Mouse (Mus musculus) mouse embryonic stem cell (cell line): ENCODE data around the gene Osgin1.

Experiments
- in situ Hi-C, 2 experiments: fragments of 300-500 bp; cut with MboI; formaldehyde crosslinking; loops; 1 replicate in 1 of 2; 3 replicates in 1 of 2; pipeline ENCODE4 v1.14.3; 2019 to 2020; ENCODE audit warnings: low sequenced_read_pairs in 2 of 2, low pct_unique_long_range_greater_than_20kb in 1 of 2, mixed read lengths in 1 of 2; ENCODE audit not compliant: unreplicated experiment in 1 of 2

Gene Osgin1

DNA sequence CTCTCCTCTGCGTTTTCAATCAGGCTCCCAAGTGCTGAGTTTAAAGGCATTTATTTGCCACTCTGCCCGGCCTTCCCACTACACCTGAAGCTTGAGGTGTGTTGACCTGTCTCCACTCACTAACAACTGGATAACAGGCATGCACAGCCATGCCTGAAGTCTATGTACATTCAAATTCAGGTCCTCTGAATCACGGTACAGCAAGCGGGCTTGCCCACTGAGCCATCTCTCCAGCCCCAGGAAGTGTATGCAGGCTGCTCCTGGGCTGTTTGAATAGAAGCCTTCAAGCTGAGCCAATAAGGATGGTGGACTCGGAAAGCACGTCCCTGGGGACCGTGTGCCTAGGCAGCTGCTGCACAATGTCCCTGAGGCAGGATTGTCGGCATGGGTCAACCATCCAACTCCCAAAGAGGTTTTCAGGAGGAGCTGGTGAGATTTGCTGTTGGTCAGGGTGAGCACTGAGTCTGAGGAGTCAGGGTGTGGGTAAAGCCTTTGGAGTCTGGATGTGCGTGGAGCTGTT lies 12.3 kb upstream of the Osgin1 start:
- in situ Hi-C loops, result no loop called here

DNA sequence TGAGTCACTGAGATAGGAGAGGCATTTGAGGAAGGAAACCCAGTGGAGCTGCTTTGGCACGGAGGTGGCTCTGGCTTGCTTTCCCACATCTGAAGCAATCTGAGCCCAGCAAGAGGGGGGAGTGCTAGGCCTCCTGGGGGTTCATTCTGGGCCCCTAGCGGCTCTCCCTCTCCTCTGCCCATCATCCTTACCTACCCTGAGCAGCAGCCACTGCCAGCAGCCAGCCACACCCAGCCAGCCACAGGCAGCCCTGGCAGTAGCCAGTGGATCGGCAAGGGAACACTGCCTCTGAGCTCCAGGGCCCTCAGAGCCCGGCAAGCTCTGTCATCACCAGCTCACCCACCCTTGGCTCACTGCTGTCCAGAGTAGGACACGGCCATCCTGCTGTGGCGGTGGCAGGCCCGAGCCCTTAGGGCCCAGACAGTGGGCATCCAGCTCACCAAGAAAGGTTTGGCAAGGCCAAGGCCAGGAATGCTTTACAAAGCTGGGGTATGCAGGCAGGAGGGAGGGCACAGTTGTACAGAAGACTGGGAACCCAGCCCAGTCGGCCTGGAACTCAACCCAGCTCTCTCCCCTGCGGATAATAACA lies 11.7 kb upstream of the Osgin1 start:
- in situ Hi-C loops, result no loop called here

DNA sequence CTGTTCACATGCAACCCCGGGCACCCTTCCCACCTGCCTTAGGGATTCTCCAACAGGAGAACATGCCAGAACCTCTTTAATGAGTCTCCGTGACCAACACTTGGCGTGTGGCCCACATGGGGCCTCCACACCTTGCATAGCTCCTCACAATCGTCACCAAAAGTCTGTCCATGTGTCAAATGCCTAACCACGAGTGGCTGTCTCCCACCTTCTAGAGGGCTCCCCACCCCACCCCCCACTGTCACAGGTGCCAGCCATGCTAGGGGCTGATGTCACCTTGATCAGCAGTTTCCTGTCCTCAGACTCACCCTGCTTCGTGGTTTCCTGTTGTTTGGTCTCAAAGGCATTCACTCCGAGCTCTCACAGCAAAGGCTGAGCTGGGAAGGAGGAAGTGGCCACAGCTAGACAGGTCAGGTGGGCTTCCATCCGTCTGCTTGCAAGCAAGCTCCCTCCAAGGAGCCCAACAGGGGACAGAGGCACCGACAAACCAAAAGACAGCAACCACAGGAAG lies 10.2 kb upstream of the Osgin1 start:
- in situ Hi-C loops, result no loop called here

GRCm38 (mm10) chr8:119424199-119424733 lies 9.7 kb upstream of the Osgin1 start:
- in situ Hi-C loops, result no loop called here

DNA sequence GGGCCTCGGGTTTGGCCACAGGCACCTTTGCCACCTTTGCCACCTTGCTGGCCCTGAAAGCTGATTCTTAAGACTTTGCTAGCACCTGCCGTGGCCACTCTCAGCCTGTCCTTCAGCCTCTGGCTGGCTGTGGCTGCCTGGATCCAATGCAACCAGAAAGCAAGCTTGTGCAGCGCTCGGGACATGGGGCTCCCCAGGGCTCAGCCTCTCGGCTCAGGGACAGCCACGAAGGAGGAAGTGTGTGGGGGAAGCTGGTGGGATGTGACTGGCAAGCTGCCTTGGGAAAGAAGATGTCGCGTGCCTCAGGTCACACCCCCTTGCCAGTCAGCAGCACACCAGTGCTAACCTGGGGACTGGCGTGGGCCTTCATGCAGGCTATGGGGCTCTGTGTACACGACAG lies 9.2 kb upstream of the Osgin1 start:
- in situ Hi-C loops, result no loop called here

DNA sequence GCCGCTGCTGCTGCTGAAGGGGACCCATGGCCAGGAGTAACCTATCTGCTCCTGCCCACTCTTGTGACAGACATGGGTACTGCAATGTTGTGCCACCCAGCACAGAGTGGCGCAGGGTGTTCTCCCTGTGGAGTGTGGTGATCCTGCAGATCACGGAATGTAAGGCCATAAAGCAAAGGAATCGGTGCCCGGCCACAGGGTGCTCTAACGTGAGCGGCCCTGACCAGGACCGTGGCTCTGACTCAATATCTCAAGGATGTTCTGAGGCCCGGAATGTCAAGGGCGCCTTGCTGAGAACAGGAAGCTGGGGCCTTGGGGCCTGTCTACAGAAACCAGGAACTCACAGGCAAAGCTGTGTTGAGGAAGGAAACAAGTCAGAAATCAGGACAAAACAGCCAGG lies 8.4 kb upstream of the Osgin1 start:
- in situ Hi-C loops, result no loop called here

- in situ Hi-C loops, result no loop called here
Measured at GRCm38 (mm10) chr8:119426069-119426735, 7.7 kb upstream of the Osgin1 start.

DNA sequence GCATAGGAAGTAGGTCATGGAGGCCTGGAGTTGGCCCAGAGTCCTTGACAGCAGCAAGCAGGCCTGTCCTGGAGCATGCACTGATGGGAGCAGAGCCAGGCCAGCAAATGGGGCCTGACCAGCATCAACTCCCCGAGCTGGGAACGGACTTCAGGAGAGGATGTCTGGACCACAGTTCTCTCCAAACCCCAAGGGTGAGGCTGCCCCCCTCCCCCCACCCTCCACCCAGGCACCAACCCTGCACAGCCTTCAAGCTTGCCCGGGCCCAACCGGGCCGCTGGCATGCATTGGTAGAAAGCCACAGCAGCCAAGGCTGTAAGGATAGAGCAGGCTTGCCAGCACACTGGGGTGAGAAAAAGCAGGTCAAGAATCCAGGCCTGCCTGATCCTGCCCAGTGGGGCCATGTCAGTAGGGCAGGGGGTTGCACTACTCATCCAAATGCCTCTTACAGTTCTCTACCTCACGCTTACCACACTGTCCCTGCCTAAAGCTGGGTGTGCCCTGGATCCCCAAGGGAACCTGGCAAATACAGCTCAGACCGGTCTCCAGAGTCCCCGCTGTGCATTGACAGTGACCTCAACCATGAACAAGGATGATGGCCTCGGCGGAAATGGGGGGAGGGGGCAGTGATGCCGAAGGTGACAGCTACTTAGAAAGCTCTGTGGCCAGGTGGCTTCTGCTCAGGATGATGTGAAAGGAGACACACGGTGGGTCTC lies 6.1 kb upstream of the Osgin1 start:
- in situ Hi-C loops, result no loop called here

DNA sequence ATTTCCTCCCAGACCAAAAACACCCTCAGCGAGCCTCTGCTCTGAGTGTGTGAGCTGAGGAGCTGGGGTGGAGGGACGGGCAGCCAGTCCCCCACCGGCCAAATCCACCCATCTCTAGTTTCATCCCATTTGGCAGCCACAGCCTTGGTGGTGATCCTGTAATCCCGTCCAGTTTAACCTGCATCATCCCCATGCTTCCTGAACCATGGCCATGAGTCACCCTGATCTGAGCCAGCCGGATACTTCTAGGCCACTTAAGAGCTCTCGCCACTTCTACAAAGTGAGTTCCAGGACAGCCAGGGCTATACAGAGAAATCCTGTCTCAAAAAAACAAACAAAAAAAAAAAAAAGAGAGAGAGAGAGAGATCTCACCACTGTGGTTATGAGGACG lies 5.6 kb upstream of the Osgin1 start:
- in situ Hi-C loops, result no loop called here

GRCm38 (mm10) chr8:119428766-119429327 lies 5.1 kb upstream of the Osgin1 start:
- in situ Hi-C loops, result no loop called here

DNA sequence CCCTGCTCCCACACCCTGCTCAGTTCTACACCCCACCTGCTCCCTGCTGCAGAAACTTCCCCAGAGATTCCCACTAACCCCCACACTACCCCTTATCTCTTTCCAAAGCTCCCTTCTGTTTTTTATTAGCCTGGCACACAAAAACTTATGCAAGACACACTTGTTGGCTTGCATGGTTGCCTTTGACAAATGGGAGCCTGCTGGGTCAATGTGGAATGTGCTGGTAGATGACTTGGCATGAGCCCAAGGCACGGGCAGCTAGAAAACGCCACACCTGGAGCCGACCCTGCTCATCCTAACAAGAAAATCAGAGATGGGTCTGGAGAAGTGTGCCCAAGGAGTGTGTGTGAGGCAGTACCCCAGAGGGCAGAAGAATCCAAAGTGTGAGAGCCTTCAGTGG lies 4.4 kb upstream of the Osgin1 start:
- in situ Hi-C loops, result no loop called here

DNA sequence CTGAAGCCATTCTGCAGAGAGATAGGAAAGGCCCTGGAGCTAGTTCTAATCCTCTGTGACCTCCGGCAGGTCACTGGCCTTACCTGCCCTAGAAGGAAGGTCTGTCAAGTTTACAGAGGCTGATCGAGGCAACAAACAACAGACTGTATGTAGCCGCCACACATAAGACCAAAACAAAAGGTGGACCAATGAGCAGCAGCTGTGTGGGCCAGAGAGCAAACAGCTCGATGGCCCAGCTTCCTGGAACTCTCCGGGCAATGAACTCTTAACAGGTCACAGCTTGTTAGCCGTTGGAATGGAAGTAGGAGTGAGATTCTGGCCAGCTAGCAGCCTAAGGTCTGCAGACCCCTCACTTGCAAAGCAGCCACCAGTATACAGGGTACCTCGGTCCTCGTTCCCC lies 3.7 kb upstream of the Osgin1 start:
- in situ Hi-C loops, result no loop called here

- in situ Hi-C loops, result no loop called here
Measured at GRCm38 (mm10) chr8:119430690-119431089, 3.2 kb upstream of the Osgin1 start.

GRCm38 (mm10) chr8:119432372-119432771 lies 1.6 kb upstream of the Osgin1 start:
- in situ Hi-C loops, result no loop called here

DNA sequence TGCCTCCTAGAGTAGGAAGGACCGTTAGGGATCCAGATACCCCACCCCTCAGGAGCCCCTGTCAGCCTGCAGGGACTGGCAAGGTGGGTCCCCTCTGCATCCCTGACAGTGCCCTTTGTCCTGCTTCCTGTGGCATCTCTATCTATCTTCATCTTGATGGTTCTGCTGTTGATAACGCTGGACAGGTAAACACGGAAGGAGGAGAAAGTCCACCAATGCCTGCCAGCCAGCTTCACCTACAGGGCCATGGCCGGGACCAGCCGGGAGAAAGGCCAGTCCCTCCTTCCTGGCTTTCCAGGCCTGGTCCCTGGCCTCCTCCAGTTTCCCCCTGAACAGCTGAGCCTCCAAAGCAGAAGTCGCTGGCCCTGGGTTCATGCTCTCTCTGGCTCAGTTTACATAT lies 645 bp downstream of the Osgin1 start:
- in situ Hi-C loops, result no loop called here

- in situ Hi-C loops, result no loop called here
Measured at GRCm38 (mm10) chr8:119435527-119435926, 1.6 kb downstream of the Osgin1 start.

DNA sequence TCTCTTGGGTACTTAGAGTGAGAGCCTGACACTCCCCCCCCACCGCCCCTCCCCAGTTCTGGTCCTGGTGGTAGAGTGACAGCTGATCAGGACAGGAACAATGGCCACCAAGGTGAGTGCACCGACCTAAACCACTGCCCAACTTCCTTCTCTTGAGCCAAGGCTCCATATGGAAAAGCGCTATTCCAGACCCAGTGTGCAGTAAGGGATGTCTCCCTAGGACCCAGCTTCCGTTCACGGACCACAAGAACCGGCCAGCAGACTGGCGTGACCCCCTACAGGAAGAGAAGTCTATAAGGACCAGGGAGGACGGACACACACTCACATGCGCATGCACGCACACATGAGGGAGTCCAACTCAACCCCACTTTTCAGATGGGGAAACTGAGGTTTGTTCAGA lies 2.4 kb downstream of the Osgin1 start:
- in situ Hi-C loops, result no loop called here

GRCm38 (mm10) chr8:119436933-119437332 lies 3.0 kb downstream of the Osgin1 start:
- in situ Hi-C loops, result no loop called here

DNA sequence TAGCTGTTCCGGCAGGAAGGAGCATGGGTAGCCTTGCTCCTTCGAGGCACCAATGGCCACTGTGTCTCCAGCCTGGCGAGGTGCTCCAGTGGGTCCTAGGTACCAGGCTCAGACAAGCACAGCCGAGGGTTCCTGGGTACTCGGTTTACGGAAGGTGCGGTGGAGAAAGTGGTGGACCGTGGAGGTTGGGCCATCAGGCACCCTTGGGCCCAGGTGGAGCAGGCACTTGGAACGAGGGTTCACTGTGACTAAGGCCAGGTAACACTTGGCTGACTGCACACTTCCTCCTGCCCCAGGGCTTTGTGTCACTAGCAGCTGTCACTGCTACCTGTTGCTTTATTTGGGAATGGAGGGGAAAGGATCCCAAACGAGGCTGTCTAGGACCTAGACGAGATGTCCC lies 3.6 kb downstream of the Osgin1 start:
- in situ Hi-C loops, result no loop called here
